Mouse (Mus musculus) lung, embryonic 16.5 days (tissue): Measurements from ENCODE around the gene Pold3. TPM values are rescaled to one million over a fixed set of nuclear protein-coding genes. Genes with fewer than 3 reads are reported as not detected.

Source experiments
- ATAC-seq: fragments of 200-750 bp; cut with Nextera tagmentation; 2 replicates; pipeline ENCODE4 v1.8.0; 2017; ENCODE audit warnings: low read depth, mild to moderate bottlenecking, moderate library complexity
- H3K27ac ChIP-seq: fragments of 300-500 bp; sonication (generic); 2 replicates; pipeline ENCODE4 v1.5.1; 2014; ENCODE audit warnings: mild to moderate bottlenecking, control low read depth, low read length
- H3K27me3 ChIP-seq: fragments of 300-500 bp; sonication (generic); 2 replicates; pipeline ENCODE4 v1.6.1; 2014; ENCODE audit warnings: low read depth, low read length, mixed read lengths; ENCODE audit not compliant: control insufficient read depth, insufficient read depth
- H3K36me3 ChIP-seq: fragments of 300-500 bp; sonication (generic); 2 replicates; pipeline ENCODE4 v1.6.1; 2014; ENCODE audit warnings: low read length; ENCODE audit not compliant: control insufficient read depth, insufficient read depth
- H3K4me1 ChIP-seq: fragments of 300-500 bp; sonication (generic); replicated peaks from 2 replicates; pipeline ENCODE4 v1.6.1; 2014; ENCODE audit warnings: low read length, mixed read lengths; ENCODE audit not compliant: control insufficient read depth, insufficient read depth
- H3K4me2 ChIP-seq: fragments of 300-500 bp; sonication (generic); 2 replicates; pipeline ENCODE4 v1.6.1; 2014; ENCODE audit warnings: low read depth, low read length, control low read depth
- H3K4me3 ChIP-seq: fragments of 300-500 bp; sonication (generic); 2 replicates; pipeline ENCODE4 v1.5.1; 2014; ENCODE audit warnings: mild to moderate bottlenecking, low read length, control low read depth
- H3K9ac ChIP-seq: fragments of 300-500 bp; sonication (generic); 2 replicates; pipeline ENCODE4 v1.6.1; 2014; ENCODE audit warnings: low read length, control low read depth
- H3K9me3 ChIP-seq: fragments of 300-500 bp; sonication (generic); 2 replicates; pipeline ENCODE4 v1.6.1; 2016; ENCODE audit warnings: low read length; ENCODE audit not compliant: control insufficient read depth
- WGBS: fragments of 180-500 bp; shearing (Covaris S2); extraction: QIAGEN DNeasy Blood & Tissue Kit; methylation state at CpG from one replicate; pipeline ENCODE4 v1.1.7; 2014; 5-methylcytosine and 5-hydroxymethylcytosine counted together
- polyA plus RNA-seq: library from polyadenylated mRNA; unstranded; fragments of >200 nt; fragmentation: Nextera tagmentation; extraction: Ambion mirVana; gene quantifications from 2 replicates; pipeline ENCODE4 v1.2.1, GENCODE M21; 2015

Pold3 gene
- polyA plus RNA-seq, result 57.0 and 58.7 TPM in 2 replicates

- Histone ChIP-seq H3K4me3 (peak within 1 kb of the TSS; percentile 87), H3K9me3 (no peaks in the 10 kb centered on the region), H3K4me1 (0 out of 2 replicates have a peak, but pooled peaks cover 5% of the 10 kb centered on the region), H3K4me2 (peak within 1 kb of the TSS; percentile 79), H3K27ac (peak within 1 kb of the TSS; percentile 94), H3K9ac (peak within 1 kb of the TSS; percentile 90), H3K27me3 (no peaks in the 10 kb centered on the region), H3K36me3 (peaks cover 8% of the 10 kb centered on the region)
- ATAC-seq, result peak; percentile 97
- under 1% methylated on average over 33 of the region's 33 CpGs for WGBS
These were observed at the start of gene Pold3 for GRCm38 (mm10) chr7:100121376-100121789. TSS of gene Pold3 (minus strand) at chr7:100121565.

GRCm38 (mm10) chr7:100170756-100171155 is 49.4 kb upstream of the Pold3 start:
- Histone ChIP-seq H3K27ac (no peak overlapping the region), H3K9me3 (no peaks in the 10 kb centered on the region), H3K4me1 (no peaks in the 10 kb centered on the region), H3K27me3 (no peaks in the 10 kb centered on the region), H3K4me3 (no peak overlapping the region), H3K36me3 (no peaks in the 10 kb centered on the region), H3K4me2 (no peak overlapping the region), H3K9ac (no peak overlapping the region)
- ATAC-seq, result no peak
- WGBS, result 50% methylated on average over 4 of the region's 4 CpGs

- H3K4me1 ChIP-seq, result no peaks in the 10 kb centered on the region
- H3K36me3 ChIP-seq, result no peaks in the 10 kb centered on the region
- 60% methylated on average over 11 of the region's 11 CpGs for WGBS
- H3K4me2 ChIP-seq, result no peak overlapping the region
- ATAC-seq, result no peak; the same call in 1 of the 2 replicates
- H3K9ac ChIP-seq, result no peak overlapping the region
- no peaks in the 10 kb centered on the region for H3K9me3 ChIP-seq
- no peaks in the 10 kb centered on the region for H3K27me3 ChIP-seq
- no peak overlapping the region for H3K4me3 ChIP-seq
- H3K27ac ChIP-seq, result no peak overlapping the region
These were observed 47.3 kb upstream of the Pold3 start for GRCm38 (mm10) chr7:100168654-100169053.

GRCm38 (mm10) chr7:100163506-100163905 is 42.1 kb upstream of the Pold3 start:
- Histone ChIP-seq H3K27ac (no peak overlapping the region), H3K4me3 (no peak overlapping the region), H3K9ac (no peak overlapping the region), H3K9me3 (no peaks in the 10 kb centered on the region), H3K4me2 (no peak overlapping the region), H3K4me1 (no peaks in the 10 kb centered on the region), H3K27me3 (no peaks in the 10 kb centered on the region), H3K36me3 (no peaks in the 10 kb centered on the region)
- WGBS, result 63% methylated on average over 4 of the region's 4 CpGs
- ATAC-seq, result no peak

- no peaks in the 10 kb centered on the region for H3K9me3 ChIP-seq
- WGBS, result 54% methylated on average over 7 of the region's 7 CpGs
- H3K4me2 ChIP-seq, result peak overlapping the region; percentile 87
- peak overlapping the region; percentile 93 for H3K4me3 ChIP-seq
- H3K9ac ChIP-seq, result peak overlapping the region; percentile 95
- H3K27ac ChIP-seq, result no peak overlapping the region
- no peak for ATAC-seq
- H3K4me1 ChIP-seq, result no peaks in the 10 kb centered on the region
- H3K27me3 ChIP-seq, result no peaks in the 10 kb centered on the region
- H3K36me3 ChIP-seq, result no peaks in the 10 kb centered on the region
These were observed 38.6 kb upstream of the Pold3 start for GRCm38 (mm10) chr7:100160006-100160405.

GRCm38 (mm10) chr7:100159105-100159841 is 37.9 kb upstream of the Pold3 start, which contains the start of gene Lipt2:
TSS of gene Lipt2 (plus strand) at chr7:100159277.
- no peaks in the 10 kb centered on the region for H3K9me3 ChIP-seq
- H3K27me3 ChIP-seq, result no peaks in the 10 kb centered on the region
- peak; percentile 98 for ATAC-seq
- H3K36me3 ChIP-seq, result no peaks in the 10 kb centered on the region
- H3K9ac ChIP-seq, result peak within 1 kb of the TSS; percentile 95
- no peaks in the 10 kb centered on the region for H3K4me1 ChIP-seq
- H3K4me3 ChIP-seq, result peak within 1 kb of the TSS; percentile 93
- H3K27ac ChIP-seq, result peak within 1 kb of the TSS; percentile 99
- peak within 1 kb of the TSS; percentile 87 for H3K4me2 ChIP-seq
- WGBS, result under 1% methylated on average over 72 of the region's 78 CpGs

GRCm38 (mm10) chr7:100157669-100158068 is 36.3 kb upstream of the Pold3 start:
- Histone ChIP-seq H3K9me3 (no peaks in the 10 kb centered on the region), H3K4me1 (no peaks in the 10 kb centered on the region), H3K36me3 (no peaks in the 10 kb centered on the region), H3K9ac (no peak overlapping the region), H3K27me3 (no peaks in the 10 kb centered on the region), H3K4me2 (no peak overlapping the region), H3K4me3 (no peak overlapping the region), H3K27ac (no peak overlapping the region)
- ATAC-seq, result no peak
- WGBS, result 66% methylated on average over 4 of the region's 4 CpGs

GRCm38 (mm10) chr7:100150626-100151025 is 29.3 kb upstream of the Pold3 start:
- Histone ChIP-seq H3K4me2 (no peak overlapping the region), H3K4me1 (no peaks in the 10 kb centered on the region), H3K36me3 (no peaks in the 10 kb centered on the region), H3K9ac (no peak overlapping the region), H3K27me3 (no peaks in the 10 kb centered on the region), H3K27ac (no peak overlapping the region), H3K4me3 (no peak overlapping the region), H3K9me3 (no peaks in the 10 kb centered on the region)
- ATAC-seq, result no peak
- 72% methylated on average over 11 of the region's 11 CpGs for WGBS

GRCm38 (mm10) chr7:100150086-100150485 is 28.7 kb upstream of the Pold3 start:
- WGBS, result 67% methylated on average over 10 of the region's 10 CpGs
- H3K4me3 ChIP-seq, result no peak overlapping the region
- H3K9me3 ChIP-seq, result no peaks in the 10 kb centered on the region
- no peak overlapping the region for H3K4me2 ChIP-seq
- H3K36me3 ChIP-seq, result no peaks in the 10 kb centered on the region
- ATAC-seq, result no peak
- no peaks in the 10 kb centered on the region for H3K27me3 ChIP-seq
- no peak overlapping the region for H3K9ac ChIP-seq
- H3K27ac ChIP-seq, result no peak overlapping the region
- no peaks in the 10 kb centered on the region for H3K4me1 ChIP-seq
